Mouse (Mus musculus) cerebellum, adult 2 months (tissue): ENCODE measurements around the gene Ccdc155.

ENCODE experiments used
- CTCF ChIP-seq: fragments of 200-500 bp; IDR thresholded peaks from 2 replicates; pipeline ENCODE4 v1.5.1; 2011; ENCODE audit warnings: low read depth, mild to moderate bottlenecking, control low read depth, low read length, moderate library complexity, borderline replicate concordance; ENCODE audit not compliant: insufficient read depth
- POLR2A ChIP-seq: fragments of 200-500 bp; IDR thresholded peaks from 2 replicates; pipeline ENCODE4 v1.6.1; 2011; ENCODE audit warnings: low read length, control low read depth, borderline replicate concordance; ENCODE audit not compliant: insufficient read depth

DNA sequence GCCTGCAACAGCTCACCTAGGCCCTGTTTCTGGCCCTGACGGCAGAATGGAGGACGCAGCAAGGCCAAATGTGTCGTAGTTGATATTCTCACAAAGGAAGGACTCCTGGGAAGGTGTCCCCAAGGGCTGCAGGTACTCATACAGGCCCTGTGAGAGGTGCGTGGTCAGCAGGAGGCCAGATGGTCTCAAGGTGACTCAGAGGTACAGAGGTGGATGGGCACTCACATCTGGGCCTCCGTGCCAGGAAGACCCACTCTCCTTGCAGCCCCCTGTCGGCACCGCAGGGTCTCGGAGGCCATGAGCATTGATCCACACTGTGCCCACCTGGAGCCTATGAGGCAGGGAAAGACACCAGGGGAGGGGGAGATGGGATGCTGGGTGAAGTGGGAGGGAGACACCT is 59.2 kb downstream of the Ccdc155 start:
- TF ChIP-seq CTCF (no peak), POLR2A (no peak)
